Mouse (Mus musculus): ENCODE measurements around the gene Mycl. TPM values are rescaled to one million over a fixed set of nuclear protein-coding genes. Genes with fewer than 3 reads are reported as not detected.
A peak's percentile ranks its signal among the peaks of the same experiment; 100 is the strongest.
"Not testable (repeated sequence)": the region's sequence is repeated elsewhere in the genome, so short reads cannot be mapped to it uniquely, and the experiment has no call there.

Mycl gene
- polyA plus RNA-seq, 1 experiment: 0.44 TPM

- Histone ChIP-seq H3K4me3 (ENCODE audit: control insufficient read depth, low read depth, low read length) (no peak overlapping the region), H3K4me1 (ENCODE audit: control insufficient read depth, insufficient read depth, low read length) (peaks cover 21% of the 10 kb centered on the region)
These were observed 5.3 kb downstream of the Mycl start for GRCm38 (mm10) chr4:123000617-123001342.

GRCm38 (mm10) chr4:123005054-123005966 is 9.9 kb downstream of the Mycl start:
- TF ChIP-seq POLR2A (IDR thresholded peaks at IDR 0.05; ENCODE audit: control insufficient read depth, low read depth, low read length) (no peak), CTCF (IDR thresholded peaks at IDR 0.05; ENCODE audit: control insufficient read depth, insufficient read depth, insufficient replicate concordance, low read depth, low read length) (no peak)
- no peaks in the 10 kb centered on the region for H3K36me3 ChIP-seq (ENCODE audit: control insufficient read depth, insufficient read depth, low read length)
- H3K27ac ChIP-seq (ENCODE audit: control insufficient read depth, insufficient read depth, low read depth, low read length): peak overlapping the region; percentile 76
- no peak overlapping the region for H3K4me3 ChIP-seq (ENCODE audit: control insufficient read depth, low read depth, low read length)
- peaks cover 8% of the 10 kb centered on the region for H3K4me1 ChIP-seq (ENCODE audit: control insufficient read depth, insufficient read depth, low read length)
- no peaks in the 10 kb centered on the region for H3K27me3 ChIP-seq (ENCODE audit: control insufficient read depth, insufficient read depth, low read length)

More at GRCm38 (mm10) chr4:123000617-123001342, 5.3 kb downstream of the Mycl start:
- no peak for TF ChIP-seq CTCF (IDR thresholded peaks at IDR 0.05; ENCODE audit: control insufficient read depth, insufficient read depth, insufficient replicate concordance, low read depth, low read length)
- no peak for TF ChIP-seq POLR2A (IDR thresholded peaks at IDR 0.05; ENCODE audit: control insufficient read depth, low read depth, low read length)
- H3K36me3 ChIP-seq (ENCODE audit: control insufficient read depth, insufficient read depth, low read length): no peaks in the 10 kb centered on the region
- H3K27ac ChIP-seq (ENCODE audit: control insufficient read depth, insufficient read depth, low read depth, low read length): no peak overlapping the region
- H3K27me3 ChIP-seq (ENCODE audit: control insufficient read depth, insufficient read depth, low read length): peaks cover 2% of the 10 kb centered on the region; the same call in 1 of the 2 replicates

- H3K4me1 ChIP-seq (ENCODE audit: control insufficient read depth, insufficient read depth, low read length); H3K4me3 ChIP-seq (ENCODE audit: control insufficient read depth, low read depth, low read length); H3K27me3 ChIP-seq (ENCODE audit: control insufficient read depth, insufficient read depth, low read length); H3K27ac ChIP-seq (ENCODE audit: control insufficient read depth, insufficient read depth, low read depth, low read length); H3K36me3 ChIP-seq (ENCODE audit: control insufficient read depth, insufficient read depth, low read length): not testable (repeated sequence)
These were observed 17.0 kb downstream of the Mycl start for GRCm38 (mm10) chr4:123012501-123012900.

- H3K4me3 ChIP-seq (ENCODE audit: control insufficient read depth, low read depth, low read length): no peak overlapping the region
- no peak for TF ChIP-seq POLR2A (IDR thresholded peaks at IDR 0.05; ENCODE audit: control insufficient read depth, low read depth, low read length)
- TF ChIP-seq CTCF (IDR thresholded peaks at IDR 0.05; ENCODE audit: control insufficient read depth, insufficient read depth, insufficient replicate concordance, low read depth, low read length): no peak
- peaks cover 9% of the 10 kb centered on the region for H3K4me1 ChIP-seq (ENCODE audit: control insufficient read depth, insufficient read depth, low read length)
- no peaks in the 10 kb centered on the region for H3K27me3 ChIP-seq (ENCODE audit: control insufficient read depth, insufficient read depth, low read length)
- H3K27ac ChIP-seq (ENCODE audit: control insufficient read depth, insufficient read depth, low read depth, low read length): no peak overlapping the region
- H3K36me3 ChIP-seq (ENCODE audit: control insufficient read depth, insufficient read depth, low read length): no peaks in the 10 kb centered on the region
These were observed 18.0 kb downstream of the Mycl start for GRCm38 (mm10) chr4:123013346-123013945.

GRCm38 (mm10) chr4:123013949-123014406 is 18.5 kb downstream of the Mycl start:
- no peak overlapping the region; the same call in 1 of the 2 replicates for H3K27ac ChIP-seq (ENCODE audit: control insufficient read depth, insufficient read depth, low read depth, low read length)
- no peaks in the 10 kb centered on the region for H3K36me3 ChIP-seq (ENCODE audit: control insufficient read depth, insufficient read depth, low read length)
- H3K27me3 ChIP-seq (ENCODE audit: control insufficient read depth, insufficient read depth, low read length): no peaks in the 10 kb centered on the region
- no peak for TF ChIP-seq POLR2A (IDR thresholded peaks at IDR 0.05; ENCODE audit: control insufficient read depth, low read depth, low read length)
- TF ChIP-seq CTCF (IDR thresholded peaks at IDR 0.05; ENCODE audit: control insufficient read depth, insufficient read depth, insufficient replicate concordance, low read depth, low read length): no peak
- no peak overlapping the region for H3K4me3 ChIP-seq (ENCODE audit: control insufficient read depth, low read depth, low read length)
- peaks cover 9% of the 10 kb centered on the region for H3K4me1 ChIP-seq (ENCODE audit: control insufficient read depth, insufficient read depth, low read length)

GRCm38 (mm10) chr4:123014501-123015282 is 19.2 kb downstream of the Mycl start:
- TF ChIP-seq POLR2A (IDR thresholded peaks at IDR 0.05; ENCODE audit: control insufficient read depth, low read depth, low read length) (no peak), CTCF (IDR thresholded peaks at IDR 0.05; ENCODE audit: control insufficient read depth, insufficient read depth, insufficient replicate concordance, low read depth, low read length) (no peak)
- no peaks in the 10 kb centered on the region for H3K36me3 ChIP-seq (ENCODE audit: control insufficient read depth, insufficient read depth, low read length)
- no peaks in the 10 kb centered on the region for H3K27me3 ChIP-seq (ENCODE audit: control insufficient read depth, insufficient read depth, low read length)
- no peak overlapping the region for H3K27ac ChIP-seq (ENCODE audit: control insufficient read depth, insufficient read depth, low read depth, low read length)
- H3K4me3 ChIP-seq (ENCODE audit: control insufficient read depth, low read depth, low read length): no peak overlapping the region
- peaks cover 9% of the 10 kb centered on the region for H3K4me1 ChIP-seq (ENCODE audit: control insufficient read depth, insufficient read depth, low read length)

Data from testis, adult 2 months (tissue).